Mouse (Mus musculus): ENCODE data around the gene Ppp2r3a.

Ppp2r3a gene

GRCm38 (mm10) chr9:101105735-101106134, 145.9 kb downstream of the Ppp2r3a start:
- Histone ChIP-seq H3K4me1 (replicated peaks; ENCODE audit: low read depth, low read length) (no peaks in the 10 kb centered on the region), H3K4me3 (replicated peaks; ENCODE audit: low read length) (no peak overlapping the region), H3K9me3 (ENCODE audit: low read length) (no peaks in the 10 kb centered on the region), H3K36me3 (ENCODE audit: insufficient read depth, low read length) (peaks cover 35% of the 10 kb centered on the region), H3K27me3 (ENCODE audit: insufficient read depth, low read length) (no peaks in the 10 kb centered on the region)
- TF ChIP-seq POU5F1 (IDR thresholded peaks at IDR 0.05; ENCODE audit: borderline replicate concordance, low read length) (no peak), CTCF (conservative IDR thresholded peaks at IDR 0.05; ENCODE audit: low read length) (no peak)

DNA sequence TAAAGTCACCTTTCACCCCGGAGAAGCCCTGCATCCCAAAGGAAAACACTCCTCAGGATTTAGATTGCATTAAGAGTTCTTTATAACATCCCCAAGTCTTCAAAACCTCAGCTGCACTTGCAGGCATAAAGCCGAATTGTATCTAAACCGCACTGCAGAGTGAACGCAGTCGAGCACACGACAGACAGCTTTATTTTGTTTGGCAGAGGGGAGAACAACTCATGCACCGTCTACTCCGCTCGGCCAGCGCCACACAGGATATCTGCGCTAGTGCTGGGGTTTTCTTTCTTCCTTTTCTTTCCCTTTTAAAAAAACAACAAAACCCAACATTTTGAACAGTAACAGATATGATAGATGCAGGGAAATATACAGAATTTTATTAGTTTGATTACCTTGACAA, 146.7 kb downstream of the Ppp2r3a start:
- Histone ChIP-seq H3K4me3 (replicated peaks; ENCODE audit: low read length) (no peak overlapping the region), H3K9me3 (ENCODE audit: low read length) (no peaks in the 10 kb centered on the region), H3K36me3 (ENCODE audit: insufficient read depth, low read length) (peaks cover 43% of the 10 kb centered on the region), H3K27me3 (ENCODE audit: insufficient read depth, low read length) (no peaks in the 10 kb centered on the region), H3K4me1 (replicated peaks; ENCODE audit: low read depth, low read length) (no peaks in the 10 kb centered on the region)
- TF ChIP-seq NANOG (IDR thresholded peaks at IDR 0.05; ENCODE audit: borderline replicate concordance, low read length) (no peak), POU5F1 (IDR thresholded peaks at IDR 0.05; ENCODE audit: borderline replicate concordance, low read length) (no peak), CTCF (conservative IDR thresholded peaks at IDR 0.05; ENCODE audit: low read length) (no peak)

DNA sequence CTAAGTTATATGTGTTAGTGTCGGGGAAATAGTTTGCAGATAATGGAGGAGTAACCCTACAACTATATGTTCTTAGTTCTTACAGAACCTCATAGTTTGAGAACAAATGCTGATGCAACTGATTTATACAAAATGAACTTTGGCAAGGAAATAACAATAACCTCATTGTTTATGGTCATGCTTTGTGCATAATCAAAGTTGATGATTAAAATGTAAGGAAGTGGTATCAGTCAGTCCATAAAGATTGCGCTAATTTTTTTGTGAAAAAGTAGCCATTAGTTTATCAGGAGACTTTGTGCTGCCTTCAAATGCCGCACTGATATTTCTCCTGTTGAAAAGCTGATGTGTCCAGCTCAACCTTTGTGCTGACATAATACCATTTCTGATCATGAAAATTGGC, 149.3 kb downstream of the Ppp2r3a start:
- Histone ChIP-seq H3K36me3 (ENCODE audit: insufficient read depth, low read length) (peaks cover 43% of the 10 kb centered on the region), H3K9me3 (ENCODE audit: low read length) (no peaks in the 10 kb centered on the region), H3K4me3 (replicated peaks; ENCODE audit: low read length) (no peak overlapping the region), H3K4me1 (replicated peaks; ENCODE audit: low read depth, low read length) (no peaks in the 10 kb centered on the region), H3K27me3 (ENCODE audit: insufficient read depth, low read length) (no peaks in the 10 kb centered on the region)
- TF ChIP-seq CTCF (conservative IDR thresholded peaks at IDR 0.05; ENCODE audit: low read length), result no peak
- no peak for TF ChIP-seq NANOG (IDR thresholded peaks at IDR 0.05; ENCODE audit: borderline replicate concordance, low read length)
- TF ChIP-seq POU5F1 (IDR thresholded peaks at IDR 0.05; ENCODE audit: borderline replicate concordance, low read length), result no peak

DNA sequence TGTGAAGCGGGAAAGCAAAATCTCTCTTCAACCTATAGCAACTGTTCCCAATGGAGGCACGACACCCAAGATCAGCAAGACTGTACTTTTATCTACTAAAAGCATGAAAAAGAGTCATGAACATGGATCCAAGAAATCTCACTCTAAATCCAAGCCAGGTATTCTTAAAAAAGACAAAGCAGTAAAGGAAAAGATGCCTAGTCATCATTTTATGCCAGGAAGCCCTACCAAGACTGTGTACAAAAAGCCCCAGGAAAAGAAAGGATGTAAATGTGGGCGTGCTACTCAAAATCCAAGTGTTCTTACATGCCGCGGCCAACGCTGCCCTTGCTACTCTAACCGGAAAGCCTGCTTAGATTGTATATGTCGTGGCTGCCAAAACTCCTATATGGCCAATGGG, 150.0 kb downstream of the Ppp2r3a start:
- Histone ChIP-seq H3K4me1 (replicated peaks; ENCODE audit: low read depth, low read length) (no peaks in the 10 kb centered on the region), H3K4me3 (replicated peaks; ENCODE audit: low read length) (no peak overlapping the region), H3K27me3 (ENCODE audit: insufficient read depth, low read length) (no peaks in the 10 kb centered on the region), H3K9me3 (ENCODE audit: low read length) (no peaks in the 10 kb centered on the region), H3K36me3 (ENCODE audit: insufficient read depth, low read length) (peaks cover 47% of the 10 kb centered on the region)
- TF ChIP-seq CTCF (conservative IDR thresholded peaks at IDR 0.05; ENCODE audit: low read length) (no peak), NANOG (IDR thresholded peaks at IDR 0.05; ENCODE audit: borderline replicate concordance, low read length) (no peak), POU5F1 (IDR thresholded peaks at IDR 0.05; ENCODE audit: borderline replicate concordance, low read length) (no peak)

- no peaks in the 10 kb centered on the region for H3K4me1 ChIP-seq (replicated peaks; ENCODE audit: low read depth, low read length)
- H3K4me3 ChIP-seq (replicated peaks; ENCODE audit: low read length), result no peak overlapping the region
- H3K36me3 ChIP-seq (ENCODE audit: insufficient read depth, low read length), result peaks cover 55% of the 10 kb centered on the region
- no peaks in the 10 kb centered on the region for H3K27me3 ChIP-seq (ENCODE audit: insufficient read depth, low read length)
- TF ChIP-seq NANOG (IDR thresholded peaks at IDR 0.05; ENCODE audit: borderline replicate concordance, low read length) (no peak), CTCF (conservative IDR thresholded peaks at IDR 0.05; ENCODE audit: low read length) (no peak), POU5F1 (IDR thresholded peaks at IDR 0.05; ENCODE audit: borderline replicate concordance, low read length) (no peak)
- H3K9me3 ChIP-seq (ENCODE audit: low read length), result no peaks in the 10 kb centered on the region
Observed at GRCm38 (mm10) chr9:101100163-101100562, 151.4 kb downstream of the Ppp2r3a start.

DNA sequence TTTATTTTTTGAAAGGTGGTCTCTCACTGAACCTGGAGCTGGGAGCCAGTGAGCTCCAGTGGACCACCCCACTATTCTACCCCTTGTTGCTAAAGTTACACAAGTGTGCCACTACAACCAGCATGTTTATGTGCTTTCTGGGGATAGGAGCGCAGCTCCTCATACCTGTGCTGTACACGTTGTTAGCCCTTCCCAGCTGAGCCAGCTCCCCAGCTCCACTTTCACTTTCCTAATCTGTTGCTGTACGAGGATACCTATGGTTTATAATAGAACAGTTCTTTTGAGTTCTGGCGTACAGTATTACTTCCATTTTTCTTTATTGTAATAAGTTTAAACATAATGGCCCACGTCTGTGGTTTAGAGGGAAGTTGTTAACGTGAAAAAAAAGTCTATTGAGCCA, 152.2 kb downstream of the Ppp2r3a start:
- TF ChIP-seq POU5F1 (IDR thresholded peaks at IDR 0.05; ENCODE audit: borderline replicate concordance, low read length) (no peak), CTCF (conservative IDR thresholded peaks at IDR 0.05; ENCODE audit: low read length) (no peak), NANOG (IDR thresholded peaks at IDR 0.05; ENCODE audit: borderline replicate concordance, low read length) (no peak)
- no peaks in the 10 kb centered on the region for H3K4me1 ChIP-seq (replicated peaks; ENCODE audit: low read depth, low read length)
- peaks cover 51% of the 10 kb centered on the region for H3K36me3 ChIP-seq (ENCODE audit: insufficient read depth, low read length)
- H3K27me3 ChIP-seq (ENCODE audit: insufficient read depth, low read length), result no peaks in the 10 kb centered on the region
- H3K9me3 ChIP-seq (ENCODE audit: low read length), result no peaks in the 10 kb centered on the region
- no peak overlapping the region for H3K4me3 ChIP-seq (replicated peaks; ENCODE audit: low read length)

DNA sequence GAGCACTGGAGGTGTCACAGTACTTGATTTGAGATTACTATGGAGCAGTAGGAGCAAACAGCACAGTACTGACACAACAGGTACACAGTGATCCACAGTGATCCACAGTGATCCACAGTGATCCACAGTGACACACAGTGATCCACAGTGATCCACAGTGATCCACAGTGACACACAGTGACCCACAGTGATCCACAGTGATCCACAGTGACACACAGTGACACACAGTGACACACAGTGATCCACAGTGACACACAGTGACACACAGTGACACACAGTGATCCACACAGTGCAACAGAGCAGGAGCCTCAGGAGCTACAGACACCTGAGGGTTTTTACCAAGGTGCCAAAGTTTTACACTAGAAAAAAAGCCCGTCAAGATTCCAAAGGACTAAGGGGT, 154.1 kb downstream of the Ppp2r3a start:
- H3K4me1 ChIP-seq (replicated peaks; ENCODE audit: low read depth, low read length), result peaks cover 5% of the 10 kb centered on the region; the same call in 1 of the 2 replicates
- H3K4me3 ChIP-seq (replicated peaks; ENCODE audit: low read length), result no peak overlapping the region
- TF ChIP-seq POU5F1 (IDR thresholded peaks at IDR 0.05; ENCODE audit: borderline replicate concordance, low read length) (no peak), CTCF (conservative IDR thresholded peaks at IDR 0.05; ENCODE audit: low read length) (no peak), NANOG (IDR thresholded peaks at IDR 0.05; ENCODE audit: borderline replicate concordance, low read length) (no peak)
- peaks cover 45% of the 10 kb centered on the region for H3K36me3 ChIP-seq (ENCODE audit: insufficient read depth, low read length)
- no peaks in the 10 kb centered on the region for H3K9me3 ChIP-seq (ENCODE audit: low read length)
- H3K27me3 ChIP-seq (ENCODE audit: insufficient read depth, low read length), result no peaks in the 10 kb centered on the region

- H3K27me3 ChIP-seq (ENCODE audit: insufficient read depth, low read length), result no peaks in the 10 kb centered on the region
- H3K9me3 ChIP-seq (ENCODE audit: low read length), result no peaks in the 10 kb centered on the region
- H3K36me3 ChIP-seq (ENCODE audit: insufficient read depth, low read length), result peaks cover 34% of the 10 kb centered on the region
- no peak overlapping the region for H3K4me3 ChIP-seq (replicated peaks; ENCODE audit: low read length)
- H3K4me1 ChIP-seq (replicated peaks; ENCODE audit: low read depth, low read length), result peaks cover 11% of the 10 kb centered on the region
- TF ChIP-seq CTCF (conservative IDR thresholded peaks at IDR 0.05; ENCODE audit: low read length) (no peak), POU5F1 (IDR thresholded peaks at IDR 0.05; ENCODE audit: borderline replicate concordance, low read length) (no peak), NANOG (IDR thresholded peaks at IDR 0.05; ENCODE audit: borderline replicate concordance, low read length) (no peak)
Observed at GRCm38 (mm10) chr9:101096461-101096860, 155.1 kb downstream of the Ppp2r3a start.

DNA sequence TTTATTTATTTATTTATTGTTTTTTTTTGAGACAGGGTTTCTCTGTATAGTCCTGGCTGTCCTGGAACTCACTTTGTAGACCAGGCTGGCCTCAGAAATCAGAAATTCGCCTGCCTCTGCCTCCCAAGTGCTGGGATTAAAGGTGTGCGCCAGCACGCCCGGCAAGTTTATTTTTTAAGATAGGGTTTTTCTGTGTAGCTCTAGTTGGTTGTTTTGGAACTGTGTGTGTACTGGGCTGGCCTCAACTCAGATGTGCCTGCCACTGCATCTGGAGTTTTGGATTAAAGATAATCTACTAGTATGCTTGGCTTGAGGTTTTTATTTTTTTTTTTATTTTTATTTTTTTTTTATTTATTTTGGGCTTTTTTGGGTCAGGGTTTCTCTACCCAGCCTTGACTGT, 156.2 kb downstream of the Ppp2r3a start:
- TF ChIP-seq POU5F1 (IDR thresholded peaks at IDR 0.05; ENCODE audit: borderline replicate concordance, low read length), result no peak
- TF ChIP-seq NANOG (IDR thresholded peaks at IDR 0.05; ENCODE audit: borderline replicate concordance, low read length), result no peak
- no peak for TF ChIP-seq CTCF (conservative IDR thresholded peaks at IDR 0.05; ENCODE audit: low read length)
- H3K4me3 ChIP-seq (replicated peaks; ENCODE audit: low read length), result no peak overlapping the region
- peaks cover 23% of the 10 kb centered on the region for H3K36me3 ChIP-seq (ENCODE audit: insufficient read depth, low read length)
- H3K27me3 ChIP-seq (ENCODE audit: insufficient read depth, low read length), result no peaks in the 10 kb centered on the region
- H3K4me1 ChIP-seq (replicated peaks; ENCODE audit: low read depth, low read length), result peaks cover 11% of the 10 kb centered on the region
- H3K9me3 ChIP-seq (ENCODE audit: low read length), result no peaks in the 10 kb centered on the region

Data from E14TG2a.4 (cell line).